Mouse (Mus musculus) adrenal gland, postnatal 4 days (tissue): ENCODE measurements around the gene Wdr53. TPM values are rescaled to one million over a fixed set of nuclear protein-coding genes. Genes with fewer than 3 reads are reported as not detected.
"Not testable (repeated sequence)": the region's sequence is repeated elsewhere in the genome, so short reads cannot be mapped to it uniquely, and the experiment has no call there.

Source experiments
- DNase-seq, 2 experiments: peaks; one replicate each; pipeline ENCODE4 v3.0.0; 2021 to 2022; ENCODE audit warnings: low spot score in 2 of 2, mixed read lengths in 2 of 2
- long read RNA-seq, 2 experiments: library from polyadenylated mRNA; stranded (forward); transcript quantifications; one replicate each; pipeline ENCODE4 v2.0.0; 2021
- total RNA-seq, 2 experiments: library from RNA; stranded (reverse); gene quantifications; 2 replicates each; pipeline ENCODE4 v1.2.3; 2021

Gene Wdr53
- 10 to 100 TPM; 16.5 to 17.9 TPM for total RNA-seq
- long read RNA-seq, experiment 1, transcript Wdr53-203 (3 exons, 832 nt) = major isoform, 7 of 11 reads
- long read RNA-seq, experiment 1, partial matches to known transcripts = 2 of 11 reads
- long read RNA-seq, experiment 1, other reads (novel, unspliced or antisense) = 1 of 11 reads
- long read RNA-seq, experiment 2, transcript Wdr53-203 (3 exons, 832 nt) = major isoform, 10 of 21 reads
- long read RNA-seq, experiment 2, partial matches to known transcripts = 7 of 21 reads
- long read RNA-seq, experiment 2, other reads (novel, unspliced or antisense) = 2 of 21 reads

GRCm38 (mm10) chr16:32246952-32247370, at the start of gene Wdr53, which contains the start of gene Fbxo45:
Gene Wdr53 (plus strand): TSS chr16:32247227.
Gene Fbxo45 (minus strand): TSS chr16:32247158.
- peak; percentile 89 to 96 for DNase-seq

- no peak for DNase-seq
These were observed 46.6 kb upstream of the Wdr53 start for GRCm38 (mm10) chr16:32200256-32201003.

- DNase-seq = no peak
These were observed 46.1 kb upstream of the Wdr53 start for GRCm38 (mm10) chr16:32201004-32201325.

GRCm38 (mm10) chr16:32202681-32203080, 44.3 kb upstream of the Wdr53 start:
- DNase-seq = peak in 1 of 2 experiments; percentile 55

- DNase-seq = no peak
These were observed 42.1 kb upstream of the Wdr53 start for GRCm38 (mm10) chr16:32204902-32205301.

- no peak for DNase-seq
These were observed 32.9 kb upstream of the Wdr53 start for GRCm38 (mm10) chr16:32214156-32214555.

GRCm38 (mm10) chr16:32214804-32215576, 32.0 kb upstream of the Wdr53 start:
- no peak for DNase-seq

- DNase-seq = no peak
These were observed 25.2 kb upstream of the Wdr53 start for GRCm38 (mm10) chr16:32221803-32222202.

GRCm38 (mm10) chr16:32222399-32222798, 24.6 kb upstream of the Wdr53 start:
- no peak for DNase-seq

- DNase-seq = not testable (repeated sequence)
These were observed 15.0 kb upstream of the Wdr53 start for GRCm38 (mm10) chr16:32232050-32232449.

- no peak for DNase-seq
These were observed 8.9 kb upstream of the Wdr53 start for GRCm38 (mm10) chr16:32237930-32238680.

- no peak for DNase-seq
These were observed 7.4 kb upstream of the Wdr53 start for GRCm38 (mm10) chr16:32239428-32240312.

- DNase-seq = no peak
These were observed 3.1 kb upstream of the Wdr53 start for GRCm38 (mm10) chr16:32243901-32244300.

- peak; percentile 25 to 31 for DNase-seq
These were observed 656 bp upstream of the Wdr53 start for GRCm38 (mm10) chr16:32246351-32246791.

- DNase-seq = not testable (repeated sequence)
These were observed 17.2 kb downstream of the Wdr53 start for GRCm38 (mm10) chr16:32264225-32264624.

GRCm38 (mm10) chr16:32271291-32271690, 24.3 kb downstream of the Wdr53 start, which contains the start of gene Smco1:
Gene Smco1 (plus strand): TSS chr16:32271468.
- no peak for DNase-seq

- no peak for DNase-seq
These were observed 26.3 kb downstream of the Wdr53 start for GRCm38 (mm10) chr16:32273338-32273737.

- DNase-seq = no peak
These were observed 28.0 kb downstream of the Wdr53 start for GRCm38 (mm10) chr16:32275041-32275440.

GRCm38 (mm10) chr16:32275830-32276229, 28.8 kb downstream of the Wdr53 start:
- no peak for DNase-seq
